Mouse (Mus musculus) CH12.LX (cell line): ENCODE results near the gene Zfp771. TPM values are rescaled to one million over a fixed set of nuclear protein-coding genes. Genes with fewer than 3 reads are reported as not detected.

Experiments used
- DNase-seq: peaks from one replicate; pipeline ENCODE4 v3.0.0-alpha.2; 2013; ENCODE audit errors: extremely low read depth
- H3K27ac ChIP-seq: 2 replicates; pipeline ENCODE4 v1.5.1; 2012; ENCODE audit warnings: low read depth, mild to moderate bottlenecking, control low read depth, moderate library complexity; ENCODE audit not compliant: insufficient read depth
- H3K27me3 ChIP-seq: replicated peaks from 2 replicates; pipeline ENCODE3; 2012; ENCODE audit warnings: inconsistent platforms
- H3K36me3 ChIP-seq, 2 experiments: replicated peaks in 1 of 2; 2 replicates each; pipeline versions ENCODE3 to v1.6.1; 2012; ENCODE audit warnings: inconsistent platforms in 1 of 2, low read length in 1 of 2, mild to moderate bottlenecking in 1 of 2, mixed read lengths in 1 of 2, moderate library complexity in 1 of 2; ENCODE audit not compliant: control insufficient read depth in 1 of 2, insufficient read depth in 1 of 2
- H3K4me1 ChIP-seq, 2 experiments: 2 replicates each; pipeline ENCODE4 v1.6.1; 2012; ENCODE audit warnings: inconsistent platforms in 1 of 2, moderate library complexity in 1 of 2; ENCODE audit not compliant: insufficient read depth in 2 of 2, control insufficient read depth in 1 of 2
- H3K4me2 ChIP-seq: 2 replicates; pipeline ENCODE4 v1.6.1; 2012; ENCODE audit warnings: low read depth, mild to moderate bottlenecking, control low read depth; ENCODE audit not compliant: poor library complexity, insufficient read depth, severe bottlenecking
- H3K4me3 ChIP-seq, 3 experiments: fragments of 150-350 bp in 1 of 3; sonication (generic) in 1 of 3; replicated peaks in 1 of 3; 2 replicates each; pipeline versions ENCODE3 to v1.5.1; 2011 to 2012; ENCODE audit warnings: low read depth in 2 of 3, low read length in 2 of 3, mild to moderate bottlenecking in 2 of 3, moderate library complexity in 2 of 3, control low read depth in 1 of 3, improper control_type of control experiment in 1 of 3, inconsistent platforms in 1 of 3, mixed read lengths in 1 of 3; ENCODE audit not compliant: poor library complexity in 1 of 3
- H3K79me2 ChIP-seq: replicated peaks from 2 replicates; pipeline ENCODE4 v1.6.1; 2012; ENCODE audit warnings: mild to moderate bottlenecking, moderate library complexity; ENCODE audit not compliant: control insufficient read depth, poor library complexity, insufficient read depth, severe bottlenecking; ENCODE audit errors: extremely low read depth
- H3K9ac ChIP-seq: 2 replicates; pipeline ENCODE4 v1.6.1; 2012; ENCODE audit warnings: low read depth, mild to moderate bottlenecking, control low read depth, moderate library complexity; ENCODE audit not compliant: insufficient read depth
- H3K9me3 ChIP-seq: replicated peaks from 2 replicates; pipeline ENCODE3; 2012; ENCODE audit warnings: low read length, inconsistent platforms, mixed read lengths
- CHD1 ChIP-seq: IDR thresholded peaks from 2 replicates; pipeline ENCODE4 v1.6.1; 2012; ENCODE audit warnings: low read depth, low read length, improper control_type of control experiment, inconsistent platforms
- CTCF ChIP-seq, 2 experiments: IDR thresholded peaks in 1 of 2; conservative IDR thresholded peaks in 1 of 2; 2 replicates each; pipeline ENCODE4 v1.5.1; 2011 to 2012; ENCODE audit warnings: low read depth in 2 of 2, low read length in 2 of 2, improper control_type of control experiment in 1 of 2, inconsistent platforms in 1 of 2, mild to moderate bottlenecking in 1 of 2, moderate library complexity in 1 of 2
- ELF1 ChIP-seq: IDR thresholded peaks from 2 replicates; pipeline ENCODE4 v1.6.1; 2014; ENCODE audit warnings: low read depth, mild to moderate bottlenecking, inconsistent platforms, low read length, improper control_type of control experiment
- EP300 ChIP-seq: IDR thresholded peaks from 2 replicates; pipeline ENCODE4 v1.6.1; 2011; ENCODE audit warnings: low read length, improper control_type of control experiment
- ETS1 ChIP-seq: conservative IDR thresholded peaks from 2 replicates; pipeline ENCODE4 v1.6.1; 2012; ENCODE audit warnings: low read depth, mild to moderate bottlenecking, inconsistent platforms, low read length, improper control_type of control experiment, moderate library complexity
- GABPA ChIP-seq: IDR thresholded peaks from 2 replicates; pipeline ENCODE4 v1.6.1; 2012; ENCODE audit warnings: low read depth, low read length, improper control_type of control experiment, inconsistent platforms; ENCODE audit not compliant: insufficient replicate concordance
- HCFC1 ChIP-seq: IDR thresholded peaks from 2 replicates; pipeline ENCODE4 v1.6.1; 2012; ENCODE audit warnings: low read depth, mild to moderate bottlenecking, inconsistent platforms, low read length, improper control_type of control experiment
- IRF4 ChIP-seq: IDR thresholded peaks from 2 replicates; pipeline ENCODE4 v1.6.1; 2014; ENCODE audit warnings: low read depth, mild to moderate bottlenecking, inconsistent platforms, low read length, improper control_type of control experiment
- JUN ChIP-seq: IDR thresholded peaks from 2 replicates; pipeline ENCODE4 v1.6.1; 2011; ENCODE audit warnings: low read depth, mild to moderate bottlenecking, low read length, improper control_type of control experiment, moderate library complexity; ENCODE audit not compliant: insufficient read depth
- KAT2A ChIP-seq: IDR thresholded peaks from 2 replicates; pipeline ENCODE4 v1.6.1; 2012; ENCODE audit warnings: low read length, improper control_type of control experiment, inconsistent platforms; ENCODE audit not compliant: insufficient replicate concordance
- MAZ ChIP-seq: IDR thresholded peaks from 2 replicates; pipeline ENCODE4 v1.6.1; 2012; ENCODE audit warnings: low read depth, mild to moderate bottlenecking, inconsistent platforms, low read length, improper control_type of control experiment, moderate library complexity
- NELFE ChIP-seq: IDR thresholded peaks from 2 replicates; pipeline ENCODE4 v1.6.1; 2011; ENCODE audit warnings: low read depth, low read length, improper control_type of control experiment
- NRF1 ChIP-seq: IDR thresholded peaks from 2 replicates; pipeline ENCODE4 v1.6.1; 2014; ENCODE audit warnings: low read depth, mild to moderate bottlenecking, inconsistent platforms, low read length, improper control_type of control experiment, moderate library complexity
- POLR2A ChIP-seq: IDR thresholded peaks from 2 replicates; pipeline ENCODE4 v1.6.1; 2011; ENCODE audit warnings: low read depth, mild to moderate bottlenecking, improper control_type of control experiment, low read length
- POLR2AphosphoS2 ChIP-seq: IDR thresholded peaks from 2 replicates; pipeline ENCODE4 v1.6.1; 2011; ENCODE audit warnings: low read depth, low read length, improper control_type of control experiment
- RAD21 ChIP-seq: IDR thresholded peaks from 2 replicates; pipeline ENCODE4 v1.6.1; 2011; ENCODE audit warnings: low read depth, mild to moderate bottlenecking, low read length, improper control_type of control experiment, moderate library complexity
- RCOR1 ChIP-seq: conservative IDR thresholded peaks from 2 replicates; pipeline ENCODE4 v1.6.1; 2012; ENCODE audit warnings: low read depth, mild to moderate bottlenecking, inconsistent platforms, low read length, improper control_type of control experiment
- SIN3A ChIP-seq: IDR thresholded peaks from 2 replicates; pipeline ENCODE4 v1.6.1; 2012; ENCODE audit warnings: low read length, improper control_type of control experiment, inconsistent platforms
- SMC3 ChIP-seq: IDR thresholded peaks from 2 replicates; pipeline ENCODE4 v1.6.1; 2011; ENCODE audit warnings: low read depth, low read length, improper control_type of control experiment
- TBP ChIP-seq: conservative IDR thresholded peaks from 2 replicates; pipeline ENCODE4 v1.6.1; 2011; ENCODE audit warnings: low read depth, low read length, improper control_type of control experiment
- UBTF ChIP-seq: IDR thresholded peaks from 2 replicates; pipeline ENCODE4 v1.6.1; 2012; ENCODE audit warnings: low read depth, mild to moderate bottlenecking, inconsistent platforms, low read length, improper control_type of control experiment, moderate library complexity
- USF1 ChIP-seq: IDR thresholded peaks from 2 replicates; pipeline ENCODE4 v1.6.1; 2014; ENCODE audit warnings: low read depth, mild to moderate bottlenecking, inconsistent platforms, low read length, improper control_type of control experiment
- dilution Hi-C: fragments of 300-500 bp; cut with MboI; formaldehyde crosslinking; loops from 2 replicates; pipeline ENCODE4 v1.14.3; 2020; ENCODE audit warnings: low sequenced_read_pairs; ENCODE audit not compliant: extremely low pct_unique_long_range_greater_than_20kb, extremely low pct_ligation_motif_present
- in situ Hi-C: fragments of 300-500 bp; cut with MboI; formaldehyde crosslinking; loops from 3 replicates; pipeline ENCODE4 v1.14.3; 2019; ENCODE audit warnings: low sequenced_read_pairs, low pct_ligation_motif_present, low pct_unique_long_range_greater_than_20kb, mixed read lengths
- polyA plus RNA-seq: library from polyadenylated mRNA; unstranded; fragments of >175 nt; gene quantifications from 2 replicates; pipeline ENCODE4 v1.2.1, GENCODE M21; 2012; ENCODE audit warnings: low read depth; ENCODE audit not compliant: insufficient read length
- total RNA-seq, 2 experiments: library from RNA; depleted of rRNA; stranded (reverse); fragments of 300-350 nt in 1 of 2; fragments of >200 nt in 1 of 2; gene quantifications; 2 replicates each; pipeline ENCODE4 v1.2.3; 2012 to 2014

Zfp771 gene
- total and polyA plus RNA-seq, 3 experiments: 26.5 to 35.5 (median 27.0) TPM

GRCm38 (mm10) chr7:127214981-127215871 lies 28.8 kb upstream of the Zfp771 start:
- peak; percentile 76 for DNase-seq
- no peak overlapping the region for H3K4me3 ChIP-seq
- TF ChIP-seq SIN3A (no peak), ELF1 (peak; percentile 59; the same call in 1 of the 2 replicates), ETS1 (no peak), RAD21 (peak; percentile 33), NELFE (no peak), TBP (0 out of 2 replicates have a peak, but pooled peaks have one; percentile 19), IRF4 (no peak), JUN (no peak), USF1 (no peak), CTCF (conservative IDR thresholded peaks at IDR 0.05 in 1 of 2, IDR thresholded peaks at IDR 0.05 in 1 of 2; ENCODE audit: low read depth in 2 of 2, low read length in 2 of 2) (peak; percentile 81 to 87), EP300 (no peak), GABPA (no peak), HCFC1 (no peak), SMC3 (peak; percentile 65), KAT2A (no peak), POLR2A (no peak), NRF1 (no peak), RCOR1 (no peak)
- H3K9me3 ChIP-seq: no peaks in the 10 kb centered on the region
- no peaks in the 10 kb centered on the region for H3K27me3 ChIP-seq
- in situ Hi-C loops: no loop called here
- no peak overlapping the region for H3K4me2 ChIP-seq
- peaks cover 26 to 44% of the 10 kb centered on the region in 2 experiments for H3K36me3 ChIP-seq
- no peak overlapping the region for H3K9ac ChIP-seq
- peaks cover 18% of the 10 kb centered on the region for H3K79me2 ChIP-seq
- peaks cover 17 to 63% of the 10 kb centered on the region in 2 experiments for H3K4me1 ChIP-seq
- dilution Hi-C loops: no loop called here
- no peak overlapping the region for H3K27ac ChIP-seq

- H3K9me3 ChIP-seq: no peaks in the 10 kb centered on the region
- H3K4me1 ChIP-seq: peaks cover 19 to 64% of the 10 kb centered on the region in 2 experiments
- peaks cover 18% of the 10 kb centered on the region for H3K79me2 ChIP-seq
- H3K36me3 ChIP-seq: peaks cover 26 to 44% of the 10 kb centered on the region in 2 experiments
- H3K27me3 ChIP-seq: no peaks in the 10 kb centered on the region
- H3K27ac ChIP-seq: no peak overlapping the region
- TF ChIP-seq JUN (no peak), CHD1 (no peak), SIN3A (no peak), SMC3 (no peak), KAT2A (no peak), UBTF (no peak), MAZ (no peak), RCOR1 (no peak), POLR2AphosphoS2 (no peak)
- dilution Hi-C loops: no loop called here
- peak overlapping the region; percentile 81; the same call in 1 of the 2 replicates for H3K4me2 ChIP-seq
- H3K4me3 ChIP-seq: no peak overlapping the region
- DNase-seq: no peak
- in situ Hi-C loops: no loop called here
- no peak overlapping the region for H3K9ac ChIP-seq
Measured at GRCm38 (mm10) chr7:127216307-127216706, 27.8 kb upstream of the Zfp771 start.
